Mouse (Mus musculus) megakaryocyte, embryonic 14.5 days (primary cell): Measurements from ENCODE around the gene Inpp5d.

ENCODE experiments used
- FLI1 ChIP-seq: IDR thresholded peaks from 2 replicates; pipeline ENCODE4 v1.6.1; 2012; ENCODE audit warnings: low read length, inconsistent platforms, mixed read lengths
- GATA1 ChIP-seq: IDR thresholded peaks from 3 replicates; pipeline ENCODE4 v1.6.1; 2012; ENCODE audit warnings: mixed read lengths, low read length, inconsistent platforms, borderline replicate concordance

DNA sequence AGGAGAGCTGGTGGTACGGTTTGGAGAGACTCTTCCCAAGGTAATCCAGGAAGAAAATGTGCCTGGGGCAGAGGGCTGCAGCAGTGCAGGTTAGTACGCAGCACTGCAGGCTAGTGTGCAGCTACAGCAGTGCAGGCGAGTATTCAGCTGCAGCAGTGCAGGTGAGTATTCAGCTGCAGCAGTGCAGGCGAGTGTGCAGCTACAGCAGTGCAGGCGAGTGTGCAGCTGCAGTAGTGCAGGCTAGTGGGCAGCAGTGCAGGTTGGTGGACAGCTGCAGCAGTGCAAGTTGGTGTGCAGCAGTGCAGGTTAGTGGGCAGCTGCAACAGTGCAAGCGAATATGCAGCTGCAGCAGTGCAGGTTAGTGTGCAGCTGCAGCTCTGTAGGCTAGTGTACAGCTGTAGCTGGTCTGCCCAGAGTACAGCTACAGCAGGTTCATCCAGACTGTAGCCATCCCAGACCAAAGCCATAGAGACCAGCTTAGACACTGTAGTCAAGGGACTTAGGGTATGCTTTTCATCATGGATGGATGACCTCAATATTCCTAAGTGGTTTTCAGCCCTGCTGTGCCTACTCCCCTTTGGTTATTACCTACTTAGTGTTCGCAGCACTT is 89.7 kb downstream of the Inpp5d start:
- TF ChIP-seq GATA1 (no peak), FLI1 (no peak)
